Mouse (Mus musculus) mouse embryonic stem cell (cell line): Measurements from ENCODE around the gene Dll3.

Source experiments
- in situ Hi-C, 2 experiments: fragments of 300-500 bp; cut with MboI; formaldehyde crosslinking; loops; 1 replicate in 1 of 2; 3 replicates in 1 of 2; pipeline ENCODE4 v1.14.3; 2019 to 2020; ENCODE audit warnings: low sequenced_read_pairs in 2 of 2, low pct_unique_long_range_greater_than_20kb in 1 of 2, mixed read lengths in 1 of 2; ENCODE audit not compliant: unreplicated experiment in 1 of 2

Gene Dll3

GRCm38 (mm10) chr7:28311926-28312543 is 10.0 kb upstream of the Dll3 start, which contains the start of gene Timm50:
TSS of gene Timm50 (minus strand) at chr7:28312072.
- in situ Hi-C loops: no loop called here

GRCm38 (mm10) chr7:28311151-28311925 is 9.3 kb upstream of the Dll3 start:
- in situ Hi-C loops: no loop called here

GRCm38 (mm10) chr7:28309737-28310136 is 7.7 kb upstream of the Dll3 start:
- in situ Hi-C loops: no loop called here

- in situ Hi-C loops: no loop called here
These were observed 4.2 kb upstream of the Dll3 start for GRCm38 (mm10) chr7:28306216-28306615.

- in situ Hi-C loops: no loop called here
These were observed 3.6 kb upstream of the Dll3 start for GRCm38 (mm10) chr7:28305641-28306040.

- in situ Hi-C loops: no loop called here
These were observed 3.0 kb downstream of the Dll3 start for GRCm38 (mm10) chr7:28298837-28299625.

GRCm38 (mm10) chr7:28294481-28294880 is 7.6 kb downstream of the Dll3 start:
- in situ Hi-C loops: no loop called here

GRCm38 (mm10) chr7:28290638-28291590 is 11.1 kb downstream of the Dll3 start, which contains the start of gene Selenov:
TSS of gene Selenov (minus strand) at chr7:28291186.
- in situ Hi-C loops: no loop called here

- in situ Hi-C loops: no loop called here
These were observed 11.9 kb downstream of the Dll3 start for GRCm38 (mm10) chr7:28290165-28290564.

- in situ Hi-C loops: no loop called here
These were observed 21.4 kb downstream of the Dll3 start for GRCm38 (mm10) chr7:28280630-28281029.

- in situ Hi-C loops: no loop called here
These were observed 23.8 kb downstream of the Dll3 start for GRCm38 (mm10) chr7:28278279-28278652.

GRCm38 (mm10) chr7:28277615-28278278 is 24.3 kb downstream of the Dll3 start, which contains the start of gene Eid2b:
TSS of gene Eid2b (plus strand) at chr7:28277739.
- in situ Hi-C loops: no loop called here

- in situ Hi-C loops: no loop called here
These were observed 24.8 kb downstream of the Dll3 start for GRCm38 (mm10) chr7:28277237-28277614.

GRCm38 (mm10) chr7:28271761-28272160 is 30.3 kb downstream of the Dll3 start:
- in situ Hi-C loops: loop anchor here in 1 of 2 experiments (25.0 kb wide), 1 partner anchor 209 kb away; the partner anchor contains the start of genes Fcgbp and Psmc4

GRCm38 (mm10) chr7:28269355-28269754 is 32.7 kb downstream of the Dll3 start:
- in situ Hi-C loops: loop anchor here in 1 of 2 experiments (25.0 kb wide), 1 partner anchor 207 kb away; the partner anchor contains the start of genes Fcgbp and Psmc4

GRCm38 (mm10) chr7:28268576-28268975 is 33.5 kb downstream of the Dll3 start:
- in situ Hi-C loops: loop anchor here in 1 of 2 experiments (25.0 kb wide), 1 partner anchor 206 kb away; the partner anchor contains the start of genes Fcgbp and Psmc4

GRCm38 (mm10) chr7:28268042-28268531 is 34.0 kb downstream of the Dll3 start:
- in situ Hi-C loops: loop anchor here in 1 of 2 experiments (25.0 kb wide), 1 partner anchor 206 kb away; the partner anchor contains the start of genes Fcgbp and Psmc4
